Mouse (Mus musculus): Measurements from ENCODE around the gene Aox3.

DNA sequence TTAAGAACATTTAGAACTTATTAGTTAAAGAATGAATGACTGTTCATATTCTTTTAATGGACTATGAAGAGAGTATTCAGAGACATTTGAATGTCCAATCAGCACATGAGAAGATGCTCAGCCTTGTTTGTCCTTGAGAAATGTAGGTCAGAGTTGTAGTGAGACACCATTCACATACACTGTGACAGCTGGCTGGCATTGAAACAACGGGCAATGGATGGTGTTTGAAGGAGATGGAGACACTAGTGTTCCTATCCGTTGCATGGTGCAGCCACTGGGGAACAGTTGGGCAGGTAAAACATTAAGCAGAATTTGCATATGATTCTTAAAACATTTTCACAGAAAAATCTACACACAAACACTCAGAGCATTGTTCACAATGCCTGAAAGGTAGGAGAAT is 5.9 kb upstream of the Aox3 start:
- TF ChIP-seq CTCF (IDR thresholded peaks at IDR 0.05; ENCODE audit: low read depth, low read length) (no peak), POLR2A (IDR thresholded peaks at IDR 0.05; ENCODE audit: insufficient read depth, low read length) (no peak)

Data from ES-Bruce4 (cell line).